Mouse (Mus musculus) cerebellum, postnatal 36 days (tissue): Measurements from ENCODE around the gene Trim9.
A peak's percentile ranks its signal among the peaks of the same experiment; 100 is the strongest.

Source experiments
- DNase-seq, 2 experiments: peaks; one replicate each; pipeline ENCODE4 v3.0.0; 2021 to 2022; ENCODE audit warnings: mixed read lengths in 2 of 2

The Trim9 gene

GRCm38 (mm10) chr12:70251210-70251884 is 96.1 kb downstream of the Trim9 start:
- no peak for DNase-seq

- no peak for DNase-seq
Observed at GRCm38 (mm10) chr12:70249616-70250157, 97.7 kb downstream of the Trim9 start.

- no peak for DNase-seq
Observed at GRCm38 (mm10) chr12:70247683-70248474, 99.5 kb downstream of the Trim9 start.

GRCm38 (mm10) chr12:70242550-70242949 is 104.9 kb downstream of the Trim9 start:
- no peak for DNase-seq

GRCm38 (mm10) chr12:70239741-70240140 is 107.7 kb downstream of the Trim9 start:
- DNase-seq = no peak

- no peak for DNase-seq
Observed at GRCm38 (mm10) chr12:70238604-70239003, 108.8 kb downstream of the Trim9 start.

GRCm38 (mm10) chr12:70234938-70235484 is 112.4 kb downstream of the Trim9 start:
- peak; percentile 64 to 75 for DNase-seq

- peak; percentile 44 to 46 for DNase-seq
Observed at GRCm38 (mm10) chr12:70234411-70234810, 113.0 kb downstream of the Trim9 start.

- DNase-seq = no peak
Observed at GRCm38 (mm10) chr12:70233637-70234315, 113.6 kb downstream of the Trim9 start.

- no peak for DNase-seq
Observed at GRCm38 (mm10) chr12:70232020-70232544, 115.3 kb downstream of the Trim9 start.

GRCm38 (mm10) chr12:70231294-70231693 is 116.1 kb downstream of the Trim9 start, which contains the start of gene Pygl:
Gene Pygl (minus strand): TSS chr12:70231488.
- no peak for DNase-seq

GRCm38 (mm10) chr12:70228155-70228554 is 119.3 kb downstream of the Trim9 start:
- DNase-seq = no peak

GRCm38 (mm10) chr12:70227121-70227932 is 120.1 kb downstream of the Trim9 start:
- no peak for DNase-seq

- no peak for DNase-seq
Observed at GRCm38 (mm10) chr12:70226655-70227054, 120.8 kb downstream of the Trim9 start.

- no peak for DNase-seq
Observed at GRCm38 (mm10) chr12:70223331-70223730, 124.1 kb downstream of the Trim9 start.

GRCm38 (mm10) chr12:70221425-70221824 is 126.0 kb downstream of the Trim9 start:
- DNase-seq = no peak

- DNase-seq = no peak
Observed at GRCm38 (mm10) chr12:70218795-70219540, 128.4 kb downstream of the Trim9 start.

- no peak for DNase-seq
Observed at GRCm38 (mm10) chr12:70216229-70216800, 131.1 kb downstream of the Trim9 start.

GRCm38 (mm10) chr12:70214281-70214680 is 133.1 kb downstream of the Trim9 start:
- no peak for DNase-seq

- no peak for DNase-seq
Observed at GRCm38 (mm10) chr12:70213601-70214000, 133.8 kb downstream of the Trim9 start.

GRCm38 (mm10) chr12:70212501-70212900 is 134.9 kb downstream of the Trim9 start:
- DNase-seq = peak; percentile 17 to 31
